Mouse (Mus musculus): ENCODE measurements around the gene Ermard. TPM values are rescaled to one million over a fixed set of nuclear protein-coding genes. Genes with fewer than 3 reads are reported as not detected.

Ermard gene
- total RNA-seq, 2 experiments from 2014 or later = 33.2 to 41.1 TPM

DNA sequence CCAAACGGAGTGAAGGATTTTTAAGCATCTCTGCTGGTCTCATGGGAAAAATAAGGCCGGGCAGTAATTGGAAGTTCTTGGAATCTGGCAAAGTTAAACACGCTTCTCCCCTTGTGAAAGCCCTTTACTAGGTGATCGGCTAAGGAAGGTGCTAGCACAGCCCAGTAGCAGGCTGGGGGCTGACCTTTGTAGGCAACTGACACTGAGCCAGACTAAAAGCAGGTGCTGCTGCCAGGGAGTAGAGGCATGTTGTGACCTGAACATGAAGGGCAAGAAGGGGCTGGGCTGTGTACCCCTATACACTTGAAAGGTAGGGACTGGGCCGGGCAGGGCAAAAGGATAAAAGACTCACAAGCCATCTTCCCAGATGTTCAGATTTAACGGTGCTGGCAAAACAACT lies 19.3 kb downstream of the Ermard start:
- no peak for DNase-seq

DNA sequence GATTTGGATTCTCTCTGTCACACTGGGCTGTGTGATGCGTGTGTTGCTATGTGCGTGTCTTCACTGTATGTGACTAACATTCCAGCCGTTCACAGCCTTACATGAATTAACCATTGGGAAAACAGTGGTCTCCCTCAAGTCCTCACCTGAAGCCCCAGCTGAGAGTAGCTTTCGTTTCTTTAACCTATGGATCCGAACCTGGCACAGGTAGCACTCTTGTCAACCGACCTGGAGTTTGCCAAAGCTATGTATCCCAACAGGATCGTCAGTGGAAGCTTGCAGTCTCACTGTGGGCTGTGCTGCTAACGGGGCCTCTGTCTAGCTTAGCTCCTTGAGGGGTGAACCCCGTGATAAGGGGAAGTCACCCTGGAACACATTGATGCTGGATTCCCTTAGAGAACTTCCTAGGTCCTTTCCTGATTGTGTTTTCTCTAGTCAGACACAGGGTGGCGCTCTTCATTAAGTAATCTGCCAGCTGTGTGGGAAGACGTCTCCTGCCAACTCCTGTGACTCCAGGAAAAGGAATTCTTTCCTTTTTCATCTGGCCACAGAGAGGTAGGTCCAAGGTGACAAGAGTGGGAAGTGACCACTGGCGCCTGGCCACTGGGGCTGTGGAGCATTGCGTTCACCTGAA lies 24.5 kb downstream of the Ermard start:
- DNase-seq = peak; percentile 65 to 72

- DNase-seq = no peak
These were observed 25.1 kb downstream of the Ermard start for GRCm38 (mm10) chr17:15066066-15066465.

GRCm38 (mm10) chr17:15066911-15067310 lies 25.9 kb downstream of the Ermard start:
- DNase-seq = no peak

- DNase-seq = peak; percentile 29 to 50
These were observed 27.2 kb downstream of the Ermard start for GRCm38 (mm10) chr17:15068040-15068792.

GRCm38 (mm10) chr17:15069124-15069523 lies 28.1 kb downstream of the Ermard start:
- DNase-seq = peak; percentile 25 to 40

DNA sequence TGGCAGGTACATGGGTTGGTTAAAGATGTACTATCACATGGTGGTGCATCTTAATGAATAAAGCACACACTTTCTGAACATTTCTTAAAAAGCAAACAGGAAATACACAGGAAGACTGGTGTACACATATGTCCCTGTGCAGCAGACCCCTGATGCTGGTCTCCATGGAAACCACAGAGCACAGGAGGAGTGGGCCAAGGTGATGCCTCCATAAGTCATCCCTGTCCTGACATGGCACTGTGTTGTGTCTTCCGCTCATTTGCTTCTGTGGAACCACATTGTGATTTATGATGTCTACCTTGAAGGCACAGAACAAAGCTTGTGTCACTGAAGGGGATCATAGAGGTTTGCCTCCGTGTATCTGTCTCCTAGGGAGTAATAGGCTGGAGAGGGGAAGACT lies 31.2 kb downstream of the Ermard start:
- DNase-seq = no peak

DNA sequence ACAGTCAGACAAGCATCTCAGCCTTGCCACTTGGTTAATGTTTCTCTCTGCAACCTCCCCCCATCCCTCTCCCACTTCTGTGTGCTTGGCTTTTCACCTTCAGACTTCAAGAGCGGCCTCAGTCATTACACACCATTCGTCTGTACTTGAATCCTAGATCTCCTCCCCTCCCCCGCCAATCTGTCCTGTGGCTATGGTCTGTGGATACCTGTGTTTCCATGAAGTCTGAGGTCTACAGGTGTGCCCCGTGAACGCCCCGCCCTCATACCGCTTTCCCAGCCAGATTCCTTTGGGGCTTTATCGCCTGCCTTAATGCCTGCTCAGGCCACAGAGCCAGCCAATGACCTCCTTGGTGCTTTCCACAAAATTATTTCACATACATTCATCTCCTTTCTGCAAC lies 34.0 kb downstream of the Ermard start:
- DNase-seq = no peak

GRCm38 (mm10) chr17:15077536-15077935 lies 36.5 kb downstream of the Ermard start:
- DNase-seq = peak in 1 of 2 experiments; percentile 22

GRCm38 (mm10) chr17:15084226-15084848 lies 43.3 kb downstream of the Ermard start:
- no peak for DNase-seq

- DNase-seq = no peak
These were observed 44.0 kb downstream of the Ermard start for GRCm38 (mm10) chr17:15085006-15085405.

GRCm38 (mm10) chr17:15088166-15088565 lies 47.2 kb downstream of the Ermard start:
- DNase-seq = no peak

DNA sequence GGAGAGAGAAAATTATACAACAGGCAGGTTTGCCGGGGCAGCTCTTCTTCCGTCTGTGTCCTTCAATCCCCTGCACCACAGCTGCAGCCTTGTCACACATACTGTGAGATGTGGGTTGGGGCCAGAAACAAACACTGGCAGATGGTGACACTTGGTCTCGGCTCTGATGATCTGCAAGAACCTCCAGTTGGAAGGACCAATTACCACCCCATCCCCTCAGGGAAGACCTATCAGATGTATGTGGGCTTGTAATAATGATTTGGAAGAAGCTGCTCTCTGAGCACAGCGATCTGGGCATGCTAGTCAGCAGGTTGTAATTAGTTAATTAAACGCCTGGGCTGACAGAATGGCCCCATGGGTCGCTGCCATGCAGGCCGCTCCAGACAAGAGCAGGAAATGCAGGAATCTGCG lies 47.6 kb downstream of the Ermard start:
- DNase-seq = no peak

- DNase-seq = no peak
These were observed 50.7 kb downstream of the Ermard start for GRCm38 (mm10) chr17:15091739-15092138.

- no peak for DNase-seq
These were observed 52.5 kb downstream of the Ermard start for GRCm38 (mm10) chr17:15093523-15093922.

DNA sequence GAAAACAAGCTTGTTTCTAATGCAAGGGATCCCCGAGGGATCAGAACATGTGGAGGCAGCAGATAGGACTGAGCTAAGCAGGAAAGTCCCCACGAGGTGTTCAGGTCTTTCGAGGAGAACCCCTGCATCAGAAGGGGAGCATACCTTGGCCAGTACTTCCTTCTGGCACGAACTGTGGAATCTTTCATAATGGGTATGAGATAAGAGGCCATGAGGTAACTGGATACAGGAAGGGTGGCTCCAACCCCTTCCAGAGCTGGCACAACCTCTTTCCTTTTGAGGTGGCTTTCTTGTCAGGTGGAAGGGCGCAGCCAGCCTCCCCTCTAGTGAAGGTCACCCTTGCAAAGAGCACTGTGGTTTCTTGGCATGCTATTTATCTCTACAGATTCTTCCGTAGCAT lies 55.8 kb downstream of the Ermard start:
- DNase-seq = no peak

GRCm38 (mm10) chr17:15098677-15099076 lies 57.7 kb downstream of the Ermard start:
- no peak for DNase-seq

DNA sequence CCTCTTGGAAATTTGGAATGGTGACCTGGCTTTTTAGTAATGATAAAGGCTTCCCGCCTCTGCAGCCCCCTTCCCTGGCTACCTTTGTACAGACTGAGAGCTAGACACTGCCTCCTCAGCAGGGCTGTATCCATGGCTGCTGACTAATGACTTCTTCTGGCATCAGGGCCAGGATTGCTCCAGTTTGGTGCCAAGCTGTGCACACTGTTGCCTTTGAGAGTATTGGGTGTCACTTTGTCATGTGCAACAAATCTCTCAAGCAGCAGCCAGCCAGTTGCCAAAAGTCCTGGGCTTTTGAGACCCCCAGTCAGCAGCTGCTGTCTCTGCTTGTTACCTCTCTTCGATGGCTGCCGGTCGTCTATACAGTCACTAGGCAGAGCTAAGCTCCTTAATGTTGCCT lies 60.3 kb downstream of the Ermard start:
- DNase-seq = no peak

- no peak for DNase-seq
These were observed 66.2 kb downstream of the Ermard start for GRCm38 (mm10) chr17:15107143-15107649.

DNA sequence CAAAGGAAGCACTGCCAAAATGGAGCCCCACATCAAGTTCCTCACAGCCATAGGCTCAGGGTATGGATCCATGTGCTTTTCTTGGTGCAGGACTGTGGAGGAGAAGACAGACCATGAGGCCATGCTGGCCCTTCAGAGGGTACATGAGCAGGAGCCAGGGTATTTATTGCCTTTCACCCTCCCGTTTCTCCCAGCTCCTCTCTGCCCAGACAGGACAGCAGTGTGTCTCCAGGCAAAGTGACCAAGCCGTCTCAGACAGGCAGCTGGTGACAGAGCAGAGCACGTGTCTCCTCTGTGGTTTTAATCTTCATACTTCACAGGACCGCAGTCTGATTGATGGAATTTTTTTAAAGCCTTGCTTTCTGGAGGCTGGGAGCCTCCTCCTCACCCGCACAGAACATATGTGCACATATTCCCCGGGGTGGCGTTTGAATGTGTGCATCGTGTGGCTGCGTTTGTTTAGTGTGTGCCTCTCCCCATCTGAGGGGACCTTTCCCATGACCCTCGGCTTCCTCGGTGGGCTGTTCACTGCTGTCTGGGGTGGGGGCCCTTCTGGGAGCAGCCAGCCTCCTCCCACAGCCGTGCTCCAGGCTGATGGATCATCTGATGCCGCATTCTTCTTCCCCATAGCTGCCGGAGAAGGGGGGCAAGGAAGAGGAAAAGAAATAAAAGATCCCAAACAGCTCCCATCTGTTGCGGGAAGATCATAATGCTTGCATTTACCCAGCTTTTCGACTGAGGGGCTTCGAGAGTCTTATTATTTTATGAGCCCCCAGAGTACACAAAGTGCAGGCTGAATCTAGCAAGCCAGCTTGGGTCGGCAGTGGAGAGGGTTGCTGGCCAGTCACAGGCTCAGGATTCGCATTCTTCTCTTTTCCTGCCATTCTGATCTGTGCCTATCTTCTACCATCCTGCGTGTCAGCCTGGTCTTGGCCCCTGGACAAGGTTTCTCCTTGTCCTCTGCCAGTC lies 67.7 kb downstream of the Ermard start:
- DNase-seq = peak in 1 of 2 experiments; percentile 6

DNA sequence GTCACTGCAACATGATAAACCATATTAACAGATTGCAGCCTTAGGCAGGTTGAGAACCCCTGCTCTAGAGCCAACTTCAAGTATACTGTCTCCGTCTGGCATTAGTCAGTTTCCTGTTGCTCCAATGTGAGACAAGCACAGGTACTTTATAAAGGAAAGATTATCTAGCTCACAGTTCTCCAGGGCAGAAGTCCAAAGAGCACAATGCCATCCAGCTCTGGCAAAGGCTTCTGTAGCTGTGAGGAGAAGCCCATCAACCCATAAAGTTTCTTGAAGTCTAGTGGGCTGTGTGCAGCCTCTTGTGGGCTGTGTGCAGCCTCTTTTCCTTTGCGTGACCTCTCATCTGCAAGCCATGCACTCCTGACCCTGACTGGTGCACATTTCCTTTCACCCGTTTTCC lies 74.5 kb downstream of the Ermard start:
- no peak for DNase-seq

DNA sequence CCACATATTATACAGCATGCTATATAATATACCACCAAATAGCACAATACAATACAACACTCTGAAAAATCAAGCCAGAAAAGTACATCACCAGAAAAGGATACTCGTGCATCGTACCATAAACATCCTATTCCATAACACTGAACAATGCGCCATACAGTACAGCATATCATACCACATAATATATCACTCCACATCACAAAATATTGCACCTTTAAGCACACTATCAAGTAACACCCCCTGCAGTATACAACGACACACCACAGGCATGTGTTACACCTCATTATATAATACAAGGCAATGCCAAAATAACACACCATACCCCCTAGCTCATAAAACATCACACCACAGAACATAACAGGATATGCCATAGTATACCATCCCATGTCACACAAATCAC lies 79.1 kb downstream of the Ermard start:
- DNase-seq = no peak
